Mouse (Mus musculus): ENCODE measurements at regions not wholly inside any gene's neighbourhood (a gene's known extent, or its start where the extent isn't known, plus 50 kb on each side); places are given as distances from the start of the nearest gene placed in this dataset.

- DNase-seq, result no peak
- intact Hi-C loops (cut with DNase I), result no loop called here
These were observed 162.1 kb upstream of the Ctbp2 start for GRCm38 (mm10) chr7:133286216-133286615.

GRCm38 (mm10) chr7:133262161-133262560 lies 138.0 kb upstream of the Ctbp2 start:
- DNase-seq, result no peak
- intact Hi-C loops (cut with DNase I), result no loop called here

GRCm38 (mm10) chr7:133259143-133259542 lies 135.0 kb upstream of the Ctbp2 start:
- intact Hi-C loops (cut with DNase I), result no loop called here
- no peak for DNase-seq

- no peak for DNase-seq
- intact Hi-C loops (cut with DNase I), result no loop called here
These were observed 132.7 kb upstream of the Ctbp2 start for GRCm38 (mm10) chr7:133256831-133257230.

GRCm38 (mm10) chr7:133244601-133245000 lies 120.4 kb upstream of the Ctbp2 start:
- no peak for DNase-seq
- intact Hi-C loops (cut with DNase I), result no loop called here

- intact Hi-C loops (cut with DNase I), result no loop called here
- no peak for DNase-seq
These were observed 110.2 kb upstream of the Ctbp2 start for GRCm38 (mm10) chr7:133234326-133234725.

- intact Hi-C loops (cut with DNase I), result no loop called here
- no peak for DNase-seq
These were observed 108.8 kb upstream of the Ctbp2 start for GRCm38 (mm10) chr7:133232889-133233441.

- intact Hi-C loops (cut with DNase I), result no loop called here
- DNase-seq, result no peak
These were observed 106.7 kb upstream of the Ctbp2 start for GRCm38 (mm10) chr7:133230806-133231205.

GRCm38 (mm10) chr7:133223948-133224652 lies 99.9 kb upstream of the Ctbp2 start:
- no peak for DNase-seq
- intact Hi-C loops (cut with DNase I), result no loop called here

- DNase-seq, result peak in 1 of 2 experiments; percentile 17
- intact Hi-C loops (cut with DNase I), result no loop called here
These were observed 88.2 kb upstream of the Ctbp2 start for GRCm38 (mm10) chr7:133212328-133212727.

- DNase-seq, result peak; percentile 7 to 21
- intact Hi-C loops (cut with DNase I), result no loop called here
These were observed 81.5 kb upstream of the Ctbp2 start for GRCm38 (mm10) chr7:133205704-133206103.

- no peak for DNase-seq
- intact Hi-C loops (cut with DNase I), result no loop called here
These were observed 80.3 kb upstream of the Ctbp2 start for GRCm38 (mm10) chr7:133204485-133204884.

- no peak for DNase-seq
- intact Hi-C loops (cut with DNase I), result no loop called here
These were observed 79.8 kb upstream of the Ctbp2 start for GRCm38 (mm10) chr7:133203933-133204332.

GRCm38 (mm10) chr7:133202092-133202880 lies 78.1 kb upstream of the Ctbp2 start:
- intact Hi-C loops (cut with DNase I), result no loop called here
- no peak for DNase-seq

- intact Hi-C loops (cut with DNase I), result no loop called here
- DNase-seq, result no peak
These were observed 74.9 kb upstream of the Ctbp2 start for GRCm38 (mm10) chr7:133199046-133199445.

GRCm38 (mm10) chr7:133189880-133190462 lies 65.8 kb upstream of the Ctbp2 start:
- intact Hi-C loops (cut with DNase I), result no loop called here
- DNase-seq, result no peak

- intact Hi-C loops (cut with DNase I), result no loop called here
- DNase-seq, result peak; percentile 62 to 78
These were observed 61.9 kb upstream of the Ctbp2 start for GRCm38 (mm10) chr7:133185931-133186601.

- no peak for DNase-seq
- intact Hi-C loops (cut with DNase I), result no loop called here
These were observed 60.9 kb upstream of the Ctbp2 start for GRCm38 (mm10) chr7:133184905-133185594.

GRCm38 (mm10) chr7:133181388-133181787 lies 57.2 kb upstream of the Ctbp2 start:
- no peak for DNase-seq
- intact Hi-C loops (cut with DNase I), result no loop called here

- intact Hi-C loops (cut with DNase I), result loop anchor here (5.0 kb wide), 2 partner anchors 50 to 145 kb away; no protein-coding TSS in a partner anchor
- no peak for DNase-seq
These were observed 53.0 kb upstream of the Ctbp2 start for GRCm38 (mm10) chr7:133177179-133177575.
